Mouse (Mus musculus) cerebellum, postnatal 36 days (tissue): ENCODE results near the gene Rpl31.
A peak's percentile ranks its signal among the peaks of the same experiment; 100 is the strongest.

ENCODE experiments used
- DNase-seq, 2 experiments: peaks; one replicate each; pipeline ENCODE4 v3.0.0; 2021 to 2022; ENCODE audit warnings: mixed read lengths in 2 of 2

Gene Rpl31

GRCm38 (mm10) chr1:39368267-39368841, 712 bp downstream of the Rpl31 start:
- DNase-seq, result no peak

GRCm38 (mm10) chr1:39370431-39370830, 2.8 kb downstream of the Rpl31 start:
- no peak for DNase-seq

GRCm38 (mm10) chr1:39372220-39372843, 4.7 kb downstream of the Rpl31 start:
- no peak for DNase-seq

- no peak for DNase-seq
Measured at GRCm38 (mm10) chr1:39373378-39373777, 5.7 kb downstream of the Rpl31 start.

- no peak for DNase-seq
Measured at GRCm38 (mm10) chr1:39374231-39374809, 6.7 kb downstream of the Rpl31 start.

- no peak for DNase-seq
Measured at GRCm38 (mm10) chr1:39376121-39376520, 8.5 kb downstream of the Rpl31 start.

GRCm38 (mm10) chr1:39376726-39377240, 9.1 kb downstream of the Rpl31 start:
- peak; percentile 59 to 64 for DNase-seq

GRCm38 (mm10) chr1:39378540-39378939, 10.9 kb downstream of the Rpl31 start:
- DNase-seq, result no peak

- DNase-seq, result no peak
Measured at GRCm38 (mm10) chr1:39379021-39379420, 11.4 kb downstream of the Rpl31 start.

- no peak for DNase-seq
Measured at GRCm38 (mm10) chr1:39381017-39381416, 13.4 kb downstream of the Rpl31 start.

GRCm38 (mm10) chr1:39384914-39385313, 17.3 kb downstream of the Rpl31 start:
- DNase-seq, result no peak

- peak; percentile 34 to 48 for DNase-seq
Measured at GRCm38 (mm10) chr1:39386456-39386855, 18.8 kb downstream of the Rpl31 start.

GRCm38 (mm10) chr1:39387497-39387896, 19.9 kb downstream of the Rpl31 start:
- peak in 1 of 2 experiments; percentile 24 for DNase-seq

GRCm38 (mm10) chr1:39388163-39388562, 20.5 kb downstream of the Rpl31 start:
- no peak for DNase-seq

- DNase-seq, result no peak
Measured at GRCm38 (mm10) chr1:39389338-39389737, 21.7 kb downstream of the Rpl31 start.

- no peak for DNase-seq
Measured at GRCm38 (mm10) chr1:39391652-39392051, 24.0 kb downstream of the Rpl31 start.

GRCm38 (mm10) chr1:39392189-39392588, 24.5 kb downstream of the Rpl31 start:
- DNase-seq, result peak; percentile 86 to 90

GRCm38 (mm10) chr1:39393217-39393867, 25.7 kb downstream of the Rpl31 start:
- DNase-seq, result no peak

- no peak for DNase-seq
Measured at GRCm38 (mm10) chr1:39394096-39394495, 26.5 kb downstream of the Rpl31 start.

- DNase-seq, result no peak
Measured at GRCm38 (mm10) chr1:39394650-39395049, 27.0 kb downstream of the Rpl31 start.

- no peak for DNase-seq
Measured at GRCm38 (mm10) chr1:39396347-39396746, 28.7 kb downstream of the Rpl31 start.

- no peak for DNase-seq
Measured at GRCm38 (mm10) chr1:39398284-39398683, 30.6 kb downstream of the Rpl31 start.

GRCm38 (mm10) chr1:39399228-39399627, 31.6 kb downstream of the Rpl31 start:
- DNase-seq, result no peak

- no peak for DNase-seq
Measured at GRCm38 (mm10) chr1:39400173-39400572, 32.5 kb downstream of the Rpl31 start.
